In the genomic region with DNA sequence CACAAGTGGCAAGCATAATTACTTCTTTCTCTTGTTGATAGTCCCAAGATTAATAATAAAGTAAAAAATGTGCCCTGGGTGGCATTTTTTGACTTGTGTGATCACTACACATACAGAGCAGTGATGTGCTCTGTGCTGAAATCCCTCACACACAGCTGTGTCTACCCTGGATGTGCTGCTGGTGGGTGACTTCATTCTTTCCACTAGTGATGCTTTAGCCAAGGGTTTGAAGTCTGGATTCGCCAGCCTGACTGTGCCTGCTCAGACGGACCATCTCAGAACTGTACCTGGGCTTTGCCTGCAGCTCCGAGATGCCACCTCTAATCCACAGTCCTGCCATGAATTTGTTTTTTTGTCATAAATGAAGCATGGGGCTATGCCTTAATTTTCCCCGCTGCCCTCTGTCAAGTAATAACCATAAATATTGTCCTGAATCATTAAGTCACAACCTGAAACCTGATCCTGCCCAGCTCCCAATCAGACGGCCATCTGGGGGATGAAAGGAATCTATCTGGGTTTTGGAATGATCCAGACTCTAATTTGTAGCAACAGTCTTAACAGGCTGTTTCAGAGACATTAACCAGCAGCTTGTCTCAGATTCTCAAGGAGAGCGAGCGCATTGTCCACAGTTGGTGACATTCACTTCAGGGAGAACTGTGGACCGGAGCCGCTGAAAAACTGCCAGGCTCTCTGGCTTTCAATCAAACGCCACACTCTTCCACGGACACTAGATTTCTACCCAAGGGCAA, we compare ENCODE assay signal across 9 mouse cellular contexts.
A peak's percentile ranks its signal among the peaks of the same experiment; 100 is the strongest.
DNase-seq lines count a peak whose midpoint lies in the region; ATAC-seq lines count a peak whose summit lies in the region.
"Had no signal": no experiment of that assay in that cellular context is flagged by ENCODE, and none has a peak within 500 bp of the region (broad histone marks: within the 10 kb centered on the region; RNA-seq: fewer than 3 reads in every experiment).

No protein-coding gene starts in this region.

- no peak overlapping the region for H3K9ac ChIP-seq in hindbrain, embryonic 12.5 days
- H3K9ac ChIP-seq in hindbrain, embryonic 11.5 days (ENCODE audit: low read depth, low read length) = no peak overlapping the region
- H3K9ac ChIP-seq in embryonic facial prominence, embryonic 14.5 days (ENCODE audit: low read depth, low read length) = peak overlapping the region; percentile 34; the same call in 1 of the 2 replicates
- peak overlapping the region; percentile 32; the same call in 1 of the 2 replicates for H3K9ac ChIP-seq in midbrain, embryonic 13.5 days (replicated peaks)

- peak overlapping the region; percentile 46; the same call in 1 of the 2 replicates for H3K27ac ChIP-seq in hindbrain, embryonic 12.5 days
- no peak overlapping the region for H3K27ac ChIP-seq in hindbrain, embryonic 11.5 days (ENCODE audit: low read depth, low read length)
- H3K27ac ChIP-seq in embryonic facial prominence, embryonic 14.5 days (replicated peaks; ENCODE audit: low read depth, low read length) = peak overlapping the region; percentile 92
- peak overlapping the region; percentile 48 for H3K27ac ChIP-seq in midbrain, embryonic 13.5 days

- no peaks in the 10 kb centered on the region for H3K9me3 ChIP-seq in hindbrain, embryonic 12.5 days (replicated peaks)
- no peaks in the 10 kb centered on the region for H3K9me3 ChIP-seq in hindbrain, embryonic 11.5 days (ENCODE audit: control insufficient read depth, low read length)
- no peaks in the 10 kb centered on the region for H3K9me3 ChIP-seq in embryonic facial prominence, embryonic 14.5 days (ENCODE audit: control insufficient read depth, low read length)
- H3K9me3 ChIP-seq in midbrain, embryonic 13.5 days = no peaks in the 10 kb centered on the region

- H3K4me3 ChIP-seq in hindbrain, embryonic 12.5 days = no peak overlapping the region
- no peak overlapping the region for H3K4me3 ChIP-seq in hindbrain, embryonic 11.5 days (ENCODE audit: low read depth, low read length)
- H3K4me3 ChIP-seq in embryonic facial prominence, embryonic 14.5 days (ENCODE audit: low read depth, low read length) = no peak overlapping the region
- H3K4me3 ChIP-seq in midbrain, embryonic 13.5 days (replicated peaks) = no peak overlapping the region
- H3K4me3 ChIP-seq: myocyte had no signal

- H3K36me3 ChIP-seq in hindbrain, embryonic 12.5 days = no peaks in the 10 kb centered on the region
- no peaks in the 10 kb centered on the region for H3K36me3 ChIP-seq in hindbrain, embryonic 11.5 days (ENCODE audit: control insufficient read depth, insufficient read depth, low read length)
- no peaks in the 10 kb centered on the region for H3K36me3 ChIP-seq in embryonic facial prominence, embryonic 14.5 days (ENCODE audit: control insufficient read depth, insufficient read depth, low read length)
- H3K36me3 ChIP-seq in midbrain, embryonic 13.5 days = no peaks in the 10 kb centered on the region

- 55% methylated on average over 11 of the region's 11 CpGs for WGBS in hindbrain, embryonic 12.5 days
- 65% methylated on average over 11 of the region's 11 CpGs for whole genome bisulfite sequencing in hindbrain, embryonic 11.5 days
- 18% methylated on average over 11 of the region's 11 CpGs for WGBS in embryonic facial prominence, embryonic 14.5 days
- WGBS in midbrain, embryonic 13.5 days = 53% methylated on average over 11 of the region's 11 CpGs

- no peaks in the 10 kb centered on the region for H3K27me3 ChIP-seq in hindbrain, embryonic 12.5 days
- no peaks in the 10 kb centered on the region for H3K27me3 ChIP-seq in hindbrain, embryonic 11.5 days (ENCODE audit: control insufficient read depth, insufficient read depth, low read length)
- no peaks in the 10 kb centered on the region for H3K27me3 ChIP-seq in embryonic facial prominence, embryonic 14.5 days (replicated peaks; ENCODE audit: control insufficient read depth, insufficient read depth, low read length)
- H3K27me3 ChIP-seq in midbrain, embryonic 13.5 days = no peaks in the 10 kb centered on the region

- peaks cover 42% of the 10 kb centered on the region for H3K4me1 ChIP-seq in hindbrain, embryonic 12.5 days
- H3K4me1 ChIP-seq in hindbrain, embryonic 11.5 days (replicated peaks; ENCODE audit: control insufficient read depth, insufficient read depth, low read length) = no peaks in the 10 kb centered on the region
- peaks cover 71% of the 10 kb centered on the region for H3K4me1 ChIP-seq in embryonic facial prominence, embryonic 14.5 days (ENCODE audit: control insufficient read depth, insufficient read depth, low read length)
- H3K4me1 ChIP-seq in midbrain, embryonic 13.5 days (replicated peaks) = peaks cover 52% of the 10 kb centered on the region

- no peak for ATAC-seq in hindbrain, embryonic 12.5 days (ENCODE audit: low FRiP score)
- ATAC-seq in hindbrain, embryonic 11.5 days (ENCODE audit: low FRiP score) = no peak
- peak; percentile 66 for ATAC-seq in embryonic facial prominence, embryonic 14.5 days (ENCODE audit: low read depth)
- ATAC-seq in midbrain, embryonic 13.5 days = no peak

- no peak for DNase-seq in hindbrain, embryonic 11.5 days (ENCODE audit: low spot score)
- peak; percentile 66 for DNase-seq in embryo, embryonic 11 days
- DNase-seq in embryonic facial prominence, embryonic 14.5 days (ENCODE audit: low spot score) = peak; percentile 70
- no peak for DNase-seq in cerebellum, adult 18-20 months
- no peak for DNase-seq in gastrocnemius, postnatal 4 days (ENCODE audit: low spot score in 2 of 2)
- DNase-seq: right cerebral cortex, postnatal 4 days had no signal

- H3K4me2 ChIP-seq in hindbrain, embryonic 12.5 days (replicated peaks) = no peak overlapping the region
- no peak overlapping the region for H3K4me2 ChIP-seq in hindbrain, embryonic 11.5 days (replicated peaks; ENCODE audit: low read depth, low read length)
- peak overlapping the region; percentile 13; the same call in 1 of the 2 replicates for H3K4me2 ChIP-seq in embryonic facial prominence, embryonic 14.5 days (ENCODE audit: low read depth, low read length)
- H3K4me2 ChIP-seq in midbrain, embryonic 13.5 days (replicated peaks) = no peak overlapping the region

Comparison
In these comparisons a context has a peak if more than half of its experiments do, and no peak if none do; other contexts are left out.
1. H3K9ac ChIP-seq: peak in embryonic facial prominence, embryonic 14.5 days (single experiment) and midbrain, embryonic 13.5 days (single experiment); none in hindbrain, embryonic 12.5 days (single experiment) and hindbrain, embryonic 11.5 days (single experiment).
2. DNase-seq: peak in embryo, embryonic 11 days (single experiment) and embryonic facial prominence, embryonic 14.5 days (single experiment); none in hindbrain, embryonic 11.5 days (single experiment), cerebellum, adult 18-20 months (0 of 2) and gastrocnemius, postnatal 4 days (0 of 2).